Mouse (Mus musculus): ENCODE measurements around the gene Wdr66. TPM values are rescaled to one million over a fixed set of nuclear protein-coding genes. Genes with fewer than 3 reads are reported as not detected.
"Not testable (repeated sequence)": the region's sequence is repeated elsewhere in the genome, so short reads cannot be mapped to it uniquely, and the experiment has no call there.

Wdr66 gene
- polyA plus RNA-seq (2012; rRNA removed) = 1.3 and 1.6 TPM in 2 replicates

DNA sequence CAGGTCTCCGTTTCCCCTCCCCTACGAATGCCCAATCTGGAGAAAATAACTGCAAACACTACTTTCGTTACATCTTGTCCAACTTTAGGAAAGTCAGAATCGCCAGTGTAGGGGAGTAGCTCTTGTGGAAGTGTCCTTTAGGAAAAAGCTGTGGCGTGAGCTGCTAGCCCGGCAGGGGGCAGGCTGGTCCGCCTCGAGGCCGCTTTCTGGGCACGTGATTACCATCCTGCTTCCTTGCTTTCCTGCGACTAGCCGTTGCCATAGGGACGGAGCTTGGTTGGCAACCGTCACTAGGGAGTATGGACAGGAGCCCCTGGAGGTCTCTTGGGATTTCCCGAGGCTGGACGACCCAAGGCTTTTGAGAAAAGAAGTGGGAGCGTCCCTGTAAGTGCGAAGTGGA, at the start of gene Wdr66:
Gene Wdr66, plus strand, starts transcription at position 269 of the 400 bp plus-strand sequence.
- H3K27ac ChIP-seq (ENCODE audit: insufficient read depth, low read length) = no peak within 1 kb of the TSS
- TF ChIP-seq CTCF (IDR thresholded peaks at IDR 0.05; ENCODE audit: borderline replicate concordance, insufficient read depth, low read depth, low read length) = peak; percentile 78
- TF ChIP-seq POLR2A (IDR thresholded peaks at IDR 0.05; ENCODE audit: borderline replicate concordance, insufficient read depth, low read length) = no peak
- peak; percentile 79 to 82 for DNase-seq
- WGBS = 1% methylated on average over 18 of the region's 18 CpGs
- no peaks in the 10 kb centered on the region for H3K27me3 ChIP-seq (ENCODE audit: control insufficient read depth, insufficient read depth, low read length)
- H3K4me3 ChIP-seq (replicated peaks; ENCODE audit: insufficient read depth, low read depth, low read length) = peak within 1 kb of the TSS; percentile 1
- no peaks in the 10 kb centered on the region for H3K4me1 ChIP-seq (ENCODE audit: control insufficient read depth, insufficient read depth, low read length)

DNA sequence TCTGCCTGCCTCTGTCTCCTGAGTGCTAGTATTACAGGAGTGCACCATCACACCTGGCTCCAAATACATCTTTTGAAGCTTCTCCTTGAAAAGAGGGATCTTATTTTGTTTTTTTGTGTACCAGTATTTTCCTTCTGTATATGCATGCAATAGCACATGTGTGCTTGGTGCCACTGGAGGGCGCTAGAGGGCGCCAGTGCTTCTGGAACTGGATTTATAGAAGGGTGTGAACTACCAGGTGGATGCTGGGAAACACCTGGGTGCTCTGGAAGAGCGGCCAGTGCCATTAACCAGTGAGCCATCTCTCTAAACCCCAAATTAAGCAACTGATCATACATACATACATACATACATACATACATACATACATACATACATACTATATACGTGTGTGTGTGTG, 49.1 kb upstream of the Wdr66 start:
- 56% methylated on average over 4 of the region's 4 CpGs for WGBS
- H3K27ac ChIP-seq (ENCODE audit: insufficient read depth, low read length); H3K4me3 ChIP-seq (replicated peaks; ENCODE audit: insufficient read depth, low read depth, low read length); H3K4me1 ChIP-seq (ENCODE audit: control insufficient read depth, insufficient read depth, low read length); H3K27me3 ChIP-seq (ENCODE audit: control insufficient read depth, insufficient read depth, low read length); DNase-seq: not testable (repeated sequence)

DNA sequence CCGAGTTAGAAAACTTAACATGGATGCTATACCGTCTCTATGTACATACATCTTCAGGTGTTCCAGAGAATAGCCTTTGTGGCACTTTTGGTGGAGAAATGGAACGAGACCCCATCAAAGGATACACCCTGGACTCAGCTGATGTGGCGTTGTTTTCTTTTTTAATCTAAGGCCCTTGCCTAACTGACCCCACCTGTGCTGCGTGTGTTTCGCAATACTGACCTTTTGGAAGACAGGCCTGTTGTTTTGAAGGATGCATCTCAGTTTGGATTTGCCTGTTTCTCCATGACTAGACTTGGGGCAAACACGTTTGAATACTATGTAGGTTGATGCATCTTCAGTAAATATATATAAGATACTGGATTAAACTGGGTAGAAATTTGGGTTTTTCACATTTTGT, 48.3 kb upstream of the Wdr66 start:
- not testable (repeated sequence) for DNase-seq; H3K4me3 ChIP-seq (replicated peaks; ENCODE audit: insufficient read depth, low read depth, low read length); H3K27me3 ChIP-seq (ENCODE audit: control insufficient read depth, insufficient read depth, low read length); H3K4me1 ChIP-seq (ENCODE audit: control insufficient read depth, insufficient read depth, low read length); H3K27ac ChIP-seq (ENCODE audit: insufficient read depth, low read length)
- WGBS = 92% methylated on average over 7 of the region's 7 CpGs

DNA sequence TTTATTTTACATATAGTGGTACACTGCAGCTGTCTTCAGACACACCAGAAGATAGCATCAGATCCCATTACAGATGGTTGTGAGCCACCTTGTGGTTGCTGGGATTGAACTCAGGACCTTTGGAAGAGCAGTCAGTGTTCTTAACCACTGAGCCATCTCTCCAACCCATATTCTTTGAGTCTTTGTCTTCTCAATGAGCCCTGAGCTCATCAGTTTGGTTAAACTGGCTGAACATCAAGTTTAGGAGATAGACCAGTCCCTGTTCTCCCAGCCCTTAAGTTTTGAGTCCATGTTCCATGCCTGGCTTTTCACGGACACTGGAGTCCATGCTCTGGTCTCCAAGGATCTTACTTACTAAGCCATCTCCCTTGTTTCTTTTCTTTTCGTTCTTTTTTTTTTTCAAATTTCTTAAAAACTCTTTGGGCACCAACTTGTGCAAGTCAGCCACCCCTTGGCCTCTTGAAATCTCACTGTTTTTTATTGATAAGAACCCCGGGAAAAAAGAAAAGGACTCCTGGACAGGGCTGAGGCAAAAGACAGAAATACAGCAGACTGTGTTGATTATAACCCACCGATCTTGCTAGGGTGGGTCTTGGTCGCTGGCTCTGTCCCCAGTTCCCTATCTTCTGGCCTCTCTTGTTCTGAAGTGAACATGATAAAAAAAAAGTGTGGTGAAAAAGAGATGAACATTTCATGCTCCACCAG, 29.4 kb upstream of the Wdr66 start:
- not testable (repeated sequence) for H3K27ac ChIP-seq (ENCODE audit: insufficient read depth, low read length); H3K4me3 ChIP-seq (replicated peaks; ENCODE audit: insufficient read depth, low read depth, low read length); H3K27me3 ChIP-seq (ENCODE audit: control insufficient read depth, insufficient read depth, low read length); DNase-seq; H3K4me1 ChIP-seq (ENCODE audit: control insufficient read depth, insufficient read depth, low read length)
- WGBS = 44% methylated on average over 5 of the region's 5 CpGs

DNA sequence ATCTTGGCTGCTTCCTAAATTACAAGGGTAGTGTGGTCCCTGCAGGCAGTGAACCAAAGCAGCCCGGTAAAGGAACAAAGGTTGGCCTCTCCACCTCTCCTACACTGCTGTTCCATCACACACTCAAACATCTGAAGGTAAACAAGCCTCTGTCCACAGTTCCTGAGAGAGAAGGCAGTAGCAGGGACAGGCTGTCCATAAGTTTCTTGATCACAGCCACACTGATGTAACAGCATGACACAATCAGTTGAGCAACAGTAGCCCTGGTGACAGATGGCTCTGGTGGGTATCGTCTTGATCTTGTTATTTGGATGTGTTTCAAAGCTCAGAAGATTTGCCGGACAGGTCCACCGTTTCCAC, 28.9 kb upstream of the Wdr66 start:
- no peak for DNase-seq
- Histone ChIP-seq H3K27me3 (ENCODE audit: control insufficient read depth, insufficient read depth, low read length) (no peaks in the 10 kb centered on the region), H3K27ac (ENCODE audit: insufficient read depth, low read length) (no peak overlapping the region), H3K4me1 (ENCODE audit: control insufficient read depth, insufficient read depth, low read length) (no peaks in the 10 kb centered on the region), H3K4me3 (replicated peaks; ENCODE audit: insufficient read depth, low read depth, low read length) (no peak overlapping the region)
- TF ChIP-seq POLR2A (IDR thresholded peaks at IDR 0.05; ENCODE audit: borderline replicate concordance, insufficient read depth, low read length) (no peak), CTCF (IDR thresholded peaks at IDR 0.05; ENCODE audit: borderline replicate concordance, insufficient read depth, low read depth, low read length) (no peak)
- WGBS = under 1% methylated on average over 4 of the region's 4 CpGs

DNA sequence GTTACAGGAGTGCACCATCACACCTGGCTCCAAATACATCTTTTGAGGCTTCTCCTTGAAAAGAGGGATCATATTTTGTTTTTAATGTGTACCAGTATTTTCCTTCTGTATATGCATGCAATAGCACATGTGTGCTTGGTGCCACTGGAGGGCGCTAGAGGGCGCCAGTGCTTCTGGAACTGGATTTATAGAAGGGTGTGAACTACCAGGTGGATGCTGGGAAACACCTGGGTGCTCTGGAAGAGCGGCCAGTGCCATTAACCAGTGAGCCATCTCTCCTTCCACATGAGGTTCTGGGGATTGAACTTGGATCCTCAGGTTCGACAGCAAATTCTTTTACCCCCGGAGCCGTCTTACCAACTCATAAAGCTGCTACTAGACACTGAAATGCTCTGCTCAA, 28.0 kb upstream of the Wdr66 start:
- H3K4me3 ChIP-seq (replicated peaks; ENCODE audit: insufficient read depth, low read depth, low read length); H3K4me1 ChIP-seq (ENCODE audit: control insufficient read depth, insufficient read depth, low read length); H3K27me3 ChIP-seq (ENCODE audit: control insufficient read depth, insufficient read depth, low read length); DNase-seq; H3K27ac ChIP-seq (ENCODE audit: insufficient read depth, low read length): not testable (repeated sequence)
- 59% methylated on average over 6 of the region's 6 CpGs for WGBS

DNA sequence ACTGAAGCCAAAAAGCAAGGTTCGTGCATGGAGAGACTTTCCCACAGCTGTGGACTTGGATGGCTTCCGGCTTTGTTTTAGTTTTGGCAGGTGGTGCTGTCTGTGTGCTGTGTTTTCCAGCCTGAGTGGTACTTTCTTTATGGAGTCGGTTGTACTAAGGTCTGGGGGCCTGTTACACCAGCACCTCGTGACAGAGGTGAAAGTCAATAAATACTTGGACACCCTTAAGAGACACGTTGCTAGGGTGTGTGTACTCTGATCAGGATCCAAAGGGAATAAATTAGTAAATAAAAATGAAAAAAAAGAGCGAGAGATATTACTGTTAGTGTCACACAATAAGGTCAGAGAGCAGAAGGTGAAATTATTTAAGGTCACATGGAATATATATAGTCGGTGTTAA, 25.1 kb upstream of the Wdr66 start:
- DNase-seq = no peak
- Histone ChIP-seq H3K27ac (ENCODE audit: insufficient read depth, low read length) (no peak overlapping the region), H3K4me3 (replicated peaks; ENCODE audit: insufficient read depth, low read depth, low read length) (no peak overlapping the region), H3K4me1 (ENCODE audit: control insufficient read depth, insufficient read depth, low read length) (no peaks in the 10 kb centered on the region), H3K27me3 (ENCODE audit: control insufficient read depth, insufficient read depth, low read length) (no peaks in the 10 kb centered on the region)
- no peak for TF ChIP-seq CTCF (IDR thresholded peaks at IDR 0.05; ENCODE audit: borderline replicate concordance, insufficient read depth, low read depth, low read length)
- no peak for TF ChIP-seq POLR2A (IDR thresholded peaks at IDR 0.05; ENCODE audit: borderline replicate concordance, insufficient read depth, low read length)
- 62% methylated on average over 7 of the region's 7 CpGs for WGBS

DNA sequence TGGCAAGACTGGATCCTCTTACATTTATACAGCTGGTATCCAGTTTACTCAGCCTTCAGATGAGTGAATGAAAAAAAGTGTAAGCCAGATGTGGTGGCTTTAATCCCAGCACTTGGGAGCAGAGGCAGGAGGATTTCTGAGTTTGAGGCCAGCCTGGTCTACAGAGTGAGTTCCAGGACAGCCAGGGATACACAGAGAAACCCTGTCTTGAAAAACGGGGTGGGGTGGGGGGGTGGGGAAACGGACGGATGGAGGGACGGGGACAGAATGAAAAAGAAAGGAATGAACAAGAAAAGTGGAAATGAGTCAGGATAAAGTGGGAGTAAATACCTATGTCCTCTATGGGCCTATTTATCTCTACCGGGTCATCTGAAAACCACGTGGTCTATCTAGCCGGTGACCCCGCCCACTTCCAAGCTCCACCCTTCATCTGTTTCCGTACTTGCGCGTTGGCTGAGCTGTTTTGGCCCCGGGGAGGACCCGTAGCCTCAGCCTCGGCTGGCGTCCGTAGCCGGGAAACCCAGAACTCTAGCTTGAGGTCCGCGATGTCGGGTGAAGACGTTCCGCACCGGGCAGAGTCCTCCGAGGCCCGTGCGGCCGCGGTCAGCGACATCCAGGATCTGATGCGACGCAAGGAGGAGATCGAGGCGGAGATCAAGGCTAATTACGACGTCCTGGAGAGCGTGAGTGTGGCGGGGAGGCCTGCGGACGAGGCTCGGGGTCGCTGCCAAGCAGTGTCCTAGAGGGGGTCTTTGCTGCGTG, 24.0 kb upstream of the Wdr66 start:
- peak; percentile 96 to 97 for DNase-seq
- peak; percentile 66; the same call in 1 of the 2 replicates for TF ChIP-seq POLR2A (IDR thresholded peaks at IDR 0.05; ENCODE audit: borderline replicate concordance, insufficient read depth, low read length)
- TF ChIP-seq CTCF (IDR thresholded peaks at IDR 0.05; ENCODE audit: borderline replicate concordance, insufficient read depth, low read depth, low read length) = no peak
- Histone ChIP-seq H3K27ac (ENCODE audit: insufficient read depth, low read length) (no peak overlapping the region), H3K27me3 (ENCODE audit: control insufficient read depth, insufficient read depth, low read length) (no peaks in the 10 kb centered on the region), H3K4me1 (ENCODE audit: control insufficient read depth, insufficient read depth, low read length) (no peaks in the 10 kb centered on the region), H3K4me3 (replicated peaks; ENCODE audit: insufficient read depth, low read depth, low read length) (peak overlapping the region; percentile 75)
- 2% methylated on average over 42 of the region's 42 CpGs for WGBS
